Mouse (Mus musculus) heart, postnatal 10 days (tissue): ENCODE data around the gene Tedc1. TPM values are rescaled to one million over a fixed set of nuclear protein-coding genes. Genes with fewer than 3 reads are reported as not detected.

Experiments used
- total RNA-seq, 2 experiments: library from RNA; stranded (reverse); gene quantifications; 2 replicates each; pipeline ENCODE4 v1.2.3; 2021

Tedc1 gene
- total RNA-seq, 2 experiments from 2014 or later, result 2.5 to 2.8 TPM

Other genes with a start within 250 kb of the Tedc1 start
- gene Jag2, start 226.6 kb upstream of the Tedc1 start, total RNA-seq, result 10 to 100 TPM; 36.1 to 38.5 TPM
- gene Nudt14, start 214.3 kb upstream of the Tedc1 start, total RNA-seq, result 10 to 100 TPM; 11.7 to 11.8 TPM
- 10 to 100 TPM; 22.9 to 24.5 TPM for gene Btbd6, start 179.9 kb upstream of the Tedc1 start, total RNA-seq
- 10 to 100 TPM; 29.3 to 35.8 TPM for gene Brf1, start 155.7 kb upstream of the Tedc1 start, total RNA-seq
- 10 to 100 TPM; 29.3 to 30.4 TPM for gene Pacs2, start 141.9 kb upstream of the Tedc1 start, total RNA-seq
- gene Tex22, start 81.9 kb upstream of the Tedc1 start, total RNA-seq, result under 1 TPM in 1 of 2 experiments, not detected in 1; 0.41 TPM
- gene Mta1, start 58.1 kb upstream of the Tedc1 start, total RNA-seq, result 10 to 100 TPM; 50.1 TPM
- gene Crip2, start 16.2 kb upstream of the Tedc1 start, total RNA-seq, result 1,000 to 10,000 TPM; 1,259 to 1,405 TPM
- gene Crip1, start 10.1 kb upstream of the Tedc1 start, total RNA-seq, result 100 to 1,000 TPM; 260 to 267 TPM
- under 1 TPM; 0.43 to 0.97 TPM for gene Tmem121, start 29.5 kb downstream of the Tedc1 start, total RNA-seq